Mouse (Mus musculus) hindlimb bud, embryonic 11.5 days (tissue): Measurements from ENCODE around the gene Zc3h4.
"Not testable (repeated sequence)": the region's sequence is repeated elsewhere in the genome, so short reads cannot be mapped to it uniquely, and the experiment has no call there.

Experiments used
- DNase-seq: peaks from one replicate; pipeline ENCODE4 v3.0.0-alpha.2; 2012; ENCODE audit warnings: low read depth, low spot score; ENCODE audit errors: extremely low spot score

Zc3h4 gene

GRCm38 (mm10) chr7:16400689-16401611 is at the start of gene Zc3h4:
Gene Zc3h4 (plus strand): TSS chr7:16400910.
- DNase-seq = no peak

GRCm38 (mm10) chr7:16355854-16356594 is 44.7 kb upstream of the Zc3h4 start:
- no peak for DNase-seq

- DNase-seq = no peak
Measured at GRCm38 (mm10) chr7:16357602-16358001, 43.1 kb upstream of the Zc3h4 start.

- no peak for DNase-seq
Measured at GRCm38 (mm10) chr7:16364319-16364718, 36.4 kb upstream of the Zc3h4 start.

- DNase-seq = no peak
Measured at GRCm38 (mm10) chr7:16364901-16365500, 35.7 kb upstream of the Zc3h4 start.

GRCm38 (mm10) chr7:16366133-16366646 is 34.5 kb upstream of the Zc3h4 start:
- DNase-seq = no peak

- DNase-seq = no peak
Measured at GRCm38 (mm10) chr7:16366669-16367068, 34.0 kb upstream of the Zc3h4 start.

GRCm38 (mm10) chr7:16368835-16369234 is 31.9 kb upstream of the Zc3h4 start:
- no peak for DNase-seq

GRCm38 (mm10) chr7:16370596-16370995 is 30.1 kb upstream of the Zc3h4 start:
- DNase-seq = no peak

- DNase-seq = no peak
Measured at GRCm38 (mm10) chr7:16373719-16374118, 27.0 kb upstream of the Zc3h4 start.

- no peak for DNase-seq
Measured at GRCm38 (mm10) chr7:16374989-16375388, 25.7 kb upstream of the Zc3h4 start.

- DNase-seq = no peak
Measured at GRCm38 (mm10) chr7:16376505-16376904, 24.2 kb upstream of the Zc3h4 start.

GRCm38 (mm10) chr7:16387160-16388041 is 13.3 kb upstream of the Zc3h4 start, which contains the start of gene Sae1:
Gene Sae1 (minus strand): TSS chr7:16387806.
- peak; percentile 87 for DNase-seq

- DNase-seq = not testable (repeated sequence)
Measured at GRCm38 (mm10) chr7:16389942-16390341, 10.8 kb upstream of the Zc3h4 start.

GRCm38 (mm10) chr7:16392923-16393322 is 7.8 kb upstream of the Zc3h4 start:
- DNase-seq = no peak

GRCm38 (mm10) chr7:16395944-16396343 is 4.8 kb upstream of the Zc3h4 start:
- no peak for DNase-seq

- DNase-seq = no peak
Measured at GRCm38 (mm10) chr7:16397465-16397864, 3.2 kb upstream of the Zc3h4 start.

- no peak for DNase-seq
Measured at GRCm38 (mm10) chr7:16398387-16399050, 2.2 kb upstream of the Zc3h4 start.

GRCm38 (mm10) chr7:16399098-16399819 is 1.5 kb upstream of the Zc3h4 start:
- peak; percentile 94 for DNase-seq
